Comparison of ENCODE assay signal across 10 mouse cellular contexts in the genomic region with DNA sequence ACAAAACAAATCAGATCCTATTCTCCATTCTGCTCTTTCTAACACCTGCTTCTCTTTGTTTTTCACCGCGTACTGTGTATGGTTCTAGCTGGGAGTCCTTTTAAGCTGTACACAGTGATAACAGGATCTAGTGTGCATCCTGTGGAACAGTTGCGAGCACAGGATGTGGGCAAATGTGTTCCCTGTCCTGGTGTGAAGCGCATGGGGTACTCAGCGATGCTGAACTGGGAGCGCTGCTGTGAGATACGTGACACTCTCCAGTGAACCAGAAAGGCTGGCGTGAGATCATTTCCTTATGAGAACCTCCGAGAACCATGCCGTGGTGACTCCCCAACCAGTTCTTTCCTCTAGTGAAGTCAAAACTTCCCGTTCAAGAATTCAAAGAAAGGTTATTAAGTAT.
DNase-seq lines count a peak whose midpoint lies in the region; ATAC-seq lines count a peak whose summit lies in the region.
"Had no signal": no experiment of that assay in that cellular context is flagged by ENCODE, and none has a peak within 500 bp of the region (broad histone marks: within the 10 kb centered on the region; RNA-seq: fewer than 3 reads in every experiment).

No protein-coding gene starts in this region.

- H3K36me3 ChIP-seq in heart, embryonic 16.5 days (ENCODE audit: control insufficient read depth, insufficient read depth): no peaks in the 10 kb centered on the region
- H3K36me3 ChIP-seq: hindbrain, embryonic 10.5 days had no signal

- H3K27me3 ChIP-seq in heart, embryonic 16.5 days (ENCODE audit: control insufficient read depth, insufficient read depth, low read length): no peaks in the 10 kb centered on the region

- H3K9ac ChIP-seq in heart, embryonic 16.5 days (ENCODE audit: low read length): 0 out of 2 replicates have a peak overlapping the region, but pooled peaks have one; percentile 22

- peak overlapping the region; percentile 91 for H3K27ac ChIP-seq in heart, embryonic 16.5 days (ENCODE audit: low read length)
- H3K27ac ChIP-seq: hindbrain, embryonic 10.5 days had no signal

- H3K9me3 ChIP-seq in heart, embryonic 16.5 days (replicated peaks; ENCODE audit: control insufficient read depth, low read length): no peaks in the 10 kb centered on the region
- H3K9me3 ChIP-seq: hindbrain, embryonic 10.5 days had no signal

- peak; percentile 68 for ATAC-seq in heart, embryonic 16.5 days (replicated peaks; ENCODE audit: extremely low read depth, insufficient read depth, low FRiP score)

- peaks cover 22% of the 10 kb centered on the region for H3K4me1 ChIP-seq in heart, embryonic 16.5 days (ENCODE audit: control insufficient read depth, insufficient read depth, low read length)

- peak; percentile 20 for DNase-seq in embryo, embryonic 10 days (ENCODE audit: low spot score)
- no peak for DNase-seq in embryo, embryonic 9.5 days (ENCODE audit: extremely low spot score)
- peak; percentile 78 for DNase-seq in A20 (ENCODE audit: low read depth, low spot score)
- DNase-seq in mesoderm, embryonic 11.5 days (ENCODE audit: low read depth, low spot score): peak; percentile 24
- no peak for DNase-seq in right cerebral cortex, postnatal 36 days (ENCODE audit: low spot score in 2 of 2)
- no peak for DNase-seq in layer of hippocampus, adult 9-11 months
- DNase-seq in gastrocnemius, adult 8-10 months (ENCODE audit: low spot score in 2 of 2): no peak

- WGBS in heart, embryonic 16.5 days: 57% methylated on average over 11 of the region's 11 CpGs

- H3K4me2 ChIP-seq in heart, embryonic 16.5 days (ENCODE audit: low read depth, low read length): peak overlapping the region; percentile 50

- peak overlapping the region; percentile 17; the same call in 1 of the 2 replicates for H3K4me3 ChIP-seq in heart, embryonic 16.5 days (ENCODE audit: low read length)
- H3K4me3 ChIP-seq: erythroblast, embryonic 14.5 days; hindbrain, embryonic 10.5 days had no signal

Comparison
In these comparisons a context has a peak if more than half of its experiments do, and no peak if none do; other contexts are left out.
1. DNase-seq: peak in embryo, embryonic 10 days (single experiment), A20 (single experiment) and mesoderm, embryonic 11.5 days (single experiment); none in embryo, embryonic 9.5 days (single experiment), right cerebral cortex, postnatal 36 days (0 of 2), layer of hippocampus, adult 9-11 months (single experiment) and gastrocnemius, adult 8-10 months (0 of 2).